Mouse (Mus musculus) lung, adult 2 months (tissue): ENCODE data around the gene Serinc5.
"Not testable (repeated sequence)": the region's sequence is repeated elsewhere in the genome, so short reads cannot be mapped to it uniquely, and the experiment has no call there.

Experiments used
- CTCF ChIP-seq: fragments of 200-500 bp; IDR thresholded peaks from 2 replicates; pipeline ENCODE4 v1.5.1; 2011; ENCODE audit warnings: mild to moderate bottlenecking, low read length, control low read depth; ENCODE audit not compliant: insufficient read depth
- POLR2A ChIP-seq: fragments of 200-500 bp; IDR thresholded peaks from 2 replicates; pipeline ENCODE4 v1.6.1; 2011; ENCODE audit warnings: low read depth, mild to moderate bottlenecking, control low read depth, low read length, borderline replicate concordance; ENCODE audit errors: extremely low read depth

DNA sequence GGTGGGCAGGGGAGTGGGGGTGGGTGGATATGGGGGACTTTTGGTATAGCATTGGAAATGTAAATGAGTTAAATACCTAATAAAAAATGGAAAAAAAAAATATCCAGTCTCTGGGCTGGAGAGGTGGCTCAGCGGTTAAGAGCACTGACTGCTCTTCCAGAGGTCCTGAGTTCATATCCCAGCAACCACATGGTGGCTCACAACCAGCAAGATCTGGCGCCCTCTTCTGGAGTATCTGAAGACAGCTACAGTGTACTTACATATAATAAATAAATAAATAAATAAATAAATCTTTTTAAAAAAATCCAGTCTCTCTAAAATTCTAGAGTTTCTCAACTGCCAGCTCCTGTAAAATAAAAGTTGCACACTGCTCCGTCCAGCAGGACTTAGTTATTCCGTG, 5.6 kb upstream of the Serinc5 start:
- not testable (repeated sequence) for TF ChIP-seq CTCF, POLR2A
